32 mouse cellular contexts compared by ENCODE assay signal in the genomic region with DNA sequence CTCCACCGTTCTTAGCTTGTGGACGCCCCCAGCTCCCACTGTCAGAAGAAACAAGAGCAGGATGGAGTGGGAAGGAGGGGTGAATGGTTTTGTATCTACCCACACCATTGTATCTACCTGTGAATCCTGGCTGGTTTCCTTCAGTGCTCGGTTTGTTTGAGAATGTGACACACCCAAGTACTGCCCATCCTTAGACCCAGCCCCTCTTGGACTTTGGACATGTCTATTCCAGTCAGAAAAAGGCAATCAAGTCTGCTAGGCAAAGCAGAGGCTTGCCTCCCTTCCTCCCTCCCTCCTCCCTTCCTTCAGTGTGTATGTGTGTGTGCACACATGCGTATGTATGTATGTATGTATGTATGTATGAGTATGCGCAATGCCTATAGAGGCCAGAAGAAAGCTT. TPM values are rescaled to one million over a fixed set of nuclear protein-coding genes. Genes with fewer than 3 reads are reported as not detected.
DNase-seq lines count a peak whose midpoint lies in the region; ATAC-seq and TF ChIP-seq lines count a peak whose summit lies in the region.
"Had no signal": no experiment of that assay in that cellular context is flagged by ENCODE, and none has a peak within 500 bp of the region (broad histone marks: within the 10 kb centered on the region; RNA-seq: fewer than 3 reads in every experiment).

No protein-coding gene starts in this region.

- peaks cover 24% of the 10 kb centered on the region for H3K36me3 ChIP-seq in E14TG2a.4 (ENCODE audit: insufficient read depth, low read length)
- no peaks in the 10 kb centered on the region for H3K36me3 ChIP-seq in ES-Bruce4 (ENCODE audit: control insufficient read depth, insufficient read depth, low read length, poor library complexity, severe bottlenecking)
- no peaks in the 10 kb centered on the region for H3K36me3 ChIP-seq in intestine, embryonic 14.5 days (ENCODE audit: control insufficient read depth, insufficient read depth, low read length)
- H3K36me3 ChIP-seq in small intestine, adult 2 months (ENCODE audit: control insufficient read depth, insufficient read depth, low read length): peaks cover 30% of the 10 kb centered on the region
- H3K36me3 ChIP-seq: embryonic facial prominence, embryonic 13.5 days; forebrain, embryonic 10.5 days; forebrain, embryonic 15.5 days; heart, embryonic 15.5 days; lung, embryonic 15.5 days; neural tube, embryonic 12.5 days had no signal

- DNase-seq in intestine, embryonic 14.5 days (ENCODE audit: low spot score): peak; percentile 67
- no peak for DNase-seq in adrenal gland, postnatal 36 days
- DNase-seq in c-Kit-positive CD71-positive TER-119-positive erythroid progenitor cells, embryonic 14.5 days (ENCODE audit: low spot score): no peak
- DNase-seq: adrenal gland, adult 8-10 months; B cell, adult 2 months; cerebellum, adult 11 months; cerebellum, postnatal 10 days; kidney, adult 8-10 months; layer of hippocampus, adult 9-11 months; liver; lung, postnatal 36 days; right cerebral cortex, adult 18-20 months; thymus, postnatal 4 days had no signal

- H3K27me3 ChIP-seq in E14TG2a.4 (ENCODE audit: insufficient read depth, low read length) (no peaks in the 10 kb centered on the region), ES-Bruce4 (ENCODE audit: control insufficient read depth, insufficient read depth, low read length, poor library complexity, severe bottlenecking) (no peaks in the 10 kb centered on the region)
- no peaks in the 10 kb centered on the region for H3K27me3 ChIP-seq in intestine, embryonic 14.5 days (replicated peaks; ENCODE audit: control insufficient read depth, insufficient read depth, low read length)
- no peaks in the 10 kb centered on the region for H3K27me3 ChIP-seq in small intestine, adult 2 months (ENCODE audit: control insufficient read depth, insufficient read depth, low read length)
- H3K27me3 ChIP-seq: embryonic facial prominence, embryonic 13.5 days; forebrain, embryonic 15.5 days; heart, embryonic 15.5 days; lung, embryonic 15.5 days; neural tube, embryonic 12.5 days had no signal

- no peak for TF ChIP-seq CTCF in E14TG2a.4 (conservative IDR thresholded peaks at IDR 0.05; ENCODE audit: low read length)
- no peak for TF ChIP-seq CTCF in ES-Bruce4 (IDR thresholded peaks at IDR 0.05; ENCODE audit: low read depth, low read length)
- TF ChIP-seq CTCF in small intestine, adult 2 months (IDR thresholded peaks at IDR 0.05; ENCODE audit: extremely low read depth, insufficient read length, insufficient replicate concordance, low read depth, low read length): no peak

- peak overlapping the region; percentile 34 for H3K9ac ChIP-seq in ES-Bruce4 (ENCODE audit: low read depth, poor library complexity, severe bottlenecking)
- H3K9ac ChIP-seq in intestine, embryonic 14.5 days (ENCODE audit: low read length): no peak overlapping the region
- H3K9ac ChIP-seq: embryonic facial prominence, embryonic 13.5 days; forebrain, embryonic 15.5 days; heart, embryonic 15.5 days; lung, embryonic 15.5 days; neural tube, embryonic 12.5 days had no signal

- no peak for TF ChIP-seq EP300 in ES-Bruce4 (IDR thresholded peaks at IDR 0.05; ENCODE audit: insufficient read depth, low read depth, low read length)

- peak overlapping the region; percentile 49 for H3K4me3 ChIP-seq in E14TG2a.4 (replicated peaks; ENCODE audit: low read length)
- peak overlapping the region; percentile 6; the same call in 1 of the 2 replicates for H3K4me3 ChIP-seq in ES-Bruce4 (ENCODE audit: low read depth, low read length)
- H3K4me3 ChIP-seq in intestine, embryonic 14.5 days (ENCODE audit: low read depth, low read length): no peak overlapping the region
- H3K4me3 ChIP-seq in small intestine, adult 2 months (ENCODE audit: low read depth, low read length): peak overlapping the region; percentile 17; the same call in 1 of the 2 replicates
- H3K4me3 ChIP-seq: embryonic facial prominence, embryonic 13.5 days; forebrain, embryonic 10.5 days; forebrain, embryonic 15.5 days; heart, embryonic 15.5 days; lung, embryonic 15.5 days; neural tube, embryonic 12.5 days had no signal

- H3K27ac ChIP-seq in ES-Bruce4 (ENCODE audit: insufficient read depth, low read length): peak overlapping the region; percentile 74
- no peak overlapping the region for H3K27ac ChIP-seq in intestine, embryonic 14.5 days (ENCODE audit: low read depth)
- H3K27ac ChIP-seq in small intestine, adult 2 months (ENCODE audit: insufficient read depth, low read depth, low read length): peak overlapping the region; percentile 43
- H3K27ac ChIP-seq: embryonic facial prominence, embryonic 13.5 days; forebrain, embryonic 10.5 days; forebrain, embryonic 15.5 days; heart, embryonic 15.5 days; kidney, postnatal 0 days; lung, embryonic 15.5 days; neural tube, embryonic 12.5 days had no signal

- peak; percentile 73 for ATAC-seq in intestine, embryonic 14.5 days (replicated peaks; ENCODE audit: low FRiP score, low TSS enrichment, low read depth)
- ATAC-seq: activated CD4-positive, CD25-positive, alpha-beta regulatory T cell, adult 4 months; forebrain, embryonic 15.5 days; midbrain, embryonic 16.5 days had no signal

- peaks cover 64% of the 10 kb centered on the region for H3K4me1 ChIP-seq in E14TG2a.4 (replicated peaks; ENCODE audit: low read depth, low read length)
- peaks cover 4% of the 10 kb centered on the region for H3K4me1 ChIP-seq in ES-Bruce4 (ENCODE audit: control insufficient read depth, insufficient read depth, low read length)
- H3K4me1 ChIP-seq in intestine, embryonic 14.5 days (replicated peaks; ENCODE audit: control insufficient read depth, insufficient read depth, low read length): peaks cover 9% of the 10 kb centered on the region; the same call in 1 of the 2 replicates
- H3K4me1 ChIP-seq in small intestine, adult 2 months (ENCODE audit: control insufficient read depth, insufficient read depth, insufficient read length, low read length): peaks cover 16% of the 10 kb centered on the region; the same call in 1 of the 2 replicates
- H3K4me1 ChIP-seq: lung, embryonic 15.5 days had no signal

- no peak overlapping the region for H3K4me2 ChIP-seq in intestine, embryonic 14.5 days (ENCODE audit: low read length)
- H3K4me2 ChIP-seq: embryonic facial prominence, embryonic 13.5 days; forebrain, embryonic 15.5 days; heart, embryonic 15.5 days; lung, embryonic 15.5 days; midbrain, embryonic 11.5 days; neural tube, embryonic 12.5 days had no signal

- WGBS in intestine, embryonic 14.5 days: 78% methylated on average over 5 of the region's 5 CpGs
- 38% methylated on average over 5 of the region's 5 CpGs for WGBS in small intestine, adult 2 months

- H3K9me3 ChIP-seq in E14TG2a.4 (ENCODE audit: low read length): no peaks in the 10 kb centered on the region
- no peaks in the 10 kb centered on the region for H3K9me3 ChIP-seq in ES-Bruce4 (replicated peaks; ENCODE audit: control insufficient read depth, insufficient read depth, low read length, poor library complexity, severe bottlenecking)
- no peaks in the 10 kb centered on the region for H3K9me3 ChIP-seq in intestine, embryonic 14.5 days (ENCODE audit: control insufficient read depth, low read length)
- H3K9me3 ChIP-seq: embryonic facial prominence, embryonic 13.5 days; forebrain, embryonic 10.5 days; forebrain, embryonic 15.5 days; heart, embryonic 15.5 days; lung, embryonic 15.5 days; neural tube, embryonic 12.5 days had no signal

- no peak for TF ChIP-seq POLR2A in ES-Bruce4 (IDR thresholded peaks at IDR 0.05; ENCODE audit: insufficient read depth, low read length)
- TF ChIP-seq POLR2A in small intestine, adult 2 months (IDR thresholded peaks at IDR 0.05; ENCODE audit: low read depth, low read length): no peak

RNA-seq across cellular contexts. Expression of a gene that starts 10.8 kb away (rescaled TPM):
- polyA plus RNA-seq in ES-Bruce4 (2011; ENCODE audit: insufficient read depth, insufficient read length, low read depth, missing spikeins): 17.9 and 18.8 TPM in 2 replicates
- polyA plus RNA-seq in intestine, embryonic 14.5 days (2014; fragmentation: Nextera tagmentation; extraction: Ambion mirVana): 27.4 and 29.6 TPM in 2 replicates
- 148 and 353 TPM in 2 replicates for polyA plus RNA-seq in small intestine, adult 2 months (2012; rRNA removed)
- 100 to 1,000 TPM; 102 to 129 TPM for total RNA-seq in adrenal gland, postnatal 36 days (2021)

RNA-seq across cellular contexts. Expression of a gene that starts 12.7 kb away (rescaled TPM):
- polyA plus RNA-seq in ES-Bruce4 (2011; ENCODE audit: insufficient read depth, insufficient read length, low read depth, missing spikeins): 22.1 and 26.6 TPM in 2 replicates
- polyA plus RNA-seq in intestine, embryonic 14.5 days (2014; fragmentation: Nextera tagmentation; extraction: Ambion mirVana): 0.45 and 0.86 TPM in 2 replicates
- polyA plus RNA-seq in small intestine, adult 2 months (2012; rRNA removed): 0.76 and 2.9 TPM in 2 replicates
- total RNA-seq in adrenal gland, postnatal 36 days (2021): 1 to 10 TPM in 1 of 2 experiments, not detected in 1; 3.0 TPM
- total RNA-seq: common myeloid progenitor, adult 5-6 weeks; left cerebral cortex, adult 18-20 months; left cerebral cortex, postnatal 14 days had no signal
- polyA plus RNA-seq: activated CD4-positive, CD25-positive, alpha-beta regulatory T cell, adult 4 months; embryonic facial prominence, embryonic 13.5 days; forebrain, embryonic 10.5 days; forebrain, embryonic 15.5 days; heart, embryonic 15.5 days; hindbrain, embryonic 11.5 days; limb, embryonic 11.5 days; liver, embryonic 16.5 days; lung, embryonic 15.5 days; midbrain, embryonic 11.5 days; neural tube, embryonic 12.5 days had no signal

RNA-seq across cellular contexts. Expression of a gene that starts 13.5 kb away (rescaled TPM):
- 12.7 and 27.9 TPM in 2 replicates for polyA plus RNA-seq in ES-Bruce4 (2011; ENCODE audit: insufficient read depth, insufficient read length, low read depth, missing spikeins)
- 43.9 and 47.7 TPM in 2 replicates for polyA plus RNA-seq in intestine, embryonic 14.5 days (2014; fragmentation: Nextera tagmentation; extraction: Ambion mirVana)
- 1.6 and 3.7 TPM in 2 replicates for polyA plus RNA-seq in small intestine, adult 2 months (2012; rRNA removed)
- 10 to 100 TPM in 1 of 2 experiments, 1 to 10 TPM in 1; 4.4 to 15.1 TPM for total RNA-seq in adrenal gland, postnatal 36 days (2021)
- total RNA-seq: common myeloid progenitor, adult 5-6 weeks had no signal

RNA-seq across cellular contexts. Expression of a gene that starts 17.3 kb away (rescaled TPM):
- polyA plus RNA-seq in ES-Bruce4 (2011; ENCODE audit: insufficient read depth, insufficient read length, low read depth, missing spikeins): 2.2 and 23.9 TPM in 2 replicates
- 41.8 and 46.3 TPM in 2 replicates for polyA plus RNA-seq in intestine, embryonic 14.5 days (2014; fragmentation: Nextera tagmentation; extraction: Ambion mirVana)
- polyA plus RNA-seq in small intestine, adult 2 months (2012; rRNA removed): 9.5 and 26.4 TPM in 2 replicates
- 10 to 100 TPM; 28.9 to 29.6 TPM for total RNA-seq in adrenal gland, postnatal 36 days (2021)

RNA-seq across cellular contexts. Expression of a gene that starts 17.4 kb away (rescaled TPM):
- polyA plus RNA-seq in ES-Bruce4 (2011; ENCODE audit: insufficient read depth, insufficient read length, low read depth, missing spikeins): 3.5 and 6.7 TPM in 2 replicates
- 9.2 and 9.5 TPM in 2 replicates for polyA plus RNA-seq in intestine, embryonic 14.5 days (2014; fragmentation: Nextera tagmentation; extraction: Ambion mirVana)
- polyA plus RNA-seq in small intestine, adult 2 months (2012; rRNA removed): 1.3 and 2.7 TPM in 2 replicates
- 1 to 10 TPM; 1.9 to 2.9 TPM for total RNA-seq in adrenal gland, postnatal 36 days (2021)
